Mouse (Mus musculus): ENCODE results near the gene Perm1.

Gene Perm1

DNA sequence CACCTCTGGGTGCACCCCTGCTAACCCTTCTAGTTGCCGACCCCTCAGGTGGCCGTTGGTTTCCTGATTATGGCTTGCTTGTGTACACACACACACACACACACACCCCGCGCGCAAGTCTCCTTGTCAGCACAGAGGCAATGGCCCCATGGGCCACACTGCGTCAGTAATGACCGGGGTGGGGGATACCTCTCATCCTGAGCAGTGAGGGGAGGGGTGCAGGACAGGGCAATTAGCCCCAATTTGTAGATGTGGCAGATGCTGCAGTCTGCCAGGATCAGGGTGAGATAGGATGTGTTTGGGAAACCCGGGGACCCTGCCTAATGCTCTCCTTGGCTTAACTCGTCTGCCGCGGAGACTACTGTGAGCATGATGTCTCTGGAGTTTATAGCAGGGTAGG, 33.9 kb downstream of the Perm1 start:
- no peak for DNase-seq (ENCODE audit: low read depth)

DNA sequence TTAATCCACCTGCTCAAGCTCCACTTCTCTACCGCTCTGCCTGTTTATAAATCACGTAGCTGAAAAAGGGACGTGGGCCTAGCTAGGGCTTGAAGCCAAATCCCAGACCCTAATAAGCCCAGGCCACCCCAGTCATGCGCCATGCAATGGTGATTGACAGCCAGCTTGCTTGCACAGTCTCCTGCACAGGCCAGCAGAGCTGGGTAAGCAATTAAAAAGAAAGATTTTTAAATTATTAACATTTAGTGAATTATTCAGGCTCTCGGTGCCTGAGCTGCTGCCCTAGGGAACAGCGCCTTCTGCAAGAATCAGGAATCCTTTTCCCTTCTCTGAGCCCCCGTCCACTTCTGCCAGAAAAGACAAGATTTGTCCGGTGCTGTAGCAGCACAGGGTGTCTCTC, 35.4 kb downstream of the Perm1 start:
- no peak for DNase-seq (ENCODE audit: low read depth)

DNA sequence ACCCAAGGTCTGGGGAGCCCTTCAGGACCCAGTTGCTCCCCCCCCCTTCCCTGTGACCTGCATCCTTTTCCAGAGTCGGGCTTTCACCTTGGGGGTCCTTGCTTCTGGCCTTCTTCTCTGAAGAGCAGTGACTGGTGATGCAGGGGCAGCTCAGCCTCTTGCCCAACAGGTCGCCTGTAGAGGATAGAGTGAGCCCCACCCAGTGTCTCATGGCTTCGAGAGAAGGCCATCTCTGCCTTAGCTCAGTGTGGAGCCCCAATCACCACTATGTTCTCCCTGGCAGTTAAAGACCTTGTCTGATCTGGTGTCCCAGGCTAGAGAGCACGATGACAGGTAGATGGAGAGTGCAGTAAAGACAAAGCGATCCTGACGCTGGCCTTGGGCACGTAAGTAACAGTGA, 36.5 kb downstream of the Perm1 start:
- no peak for DNase-seq (ENCODE audit: low read depth)

DNA sequence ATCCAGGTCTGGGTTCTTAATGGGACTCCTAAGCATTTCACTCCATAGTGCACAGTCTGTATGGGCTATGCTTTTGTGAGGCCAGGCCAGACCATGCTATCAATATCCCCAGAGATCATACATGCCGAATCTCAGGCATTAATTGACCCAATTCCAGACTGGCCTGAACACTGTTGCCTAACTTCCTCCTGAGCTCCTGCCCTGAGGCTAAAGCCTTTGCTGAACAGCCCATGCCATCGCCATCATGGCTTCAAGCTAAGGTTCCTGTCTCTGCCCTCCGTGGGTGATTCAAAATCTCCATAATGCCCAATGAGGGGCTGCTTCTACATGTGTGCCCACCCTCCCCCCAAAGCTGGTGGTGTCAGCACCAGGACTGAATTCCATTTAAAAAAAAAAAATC, 37.0 kb downstream of the Perm1 start:
- no peak for DNase-seq (ENCODE audit: low read depth)

DNA sequence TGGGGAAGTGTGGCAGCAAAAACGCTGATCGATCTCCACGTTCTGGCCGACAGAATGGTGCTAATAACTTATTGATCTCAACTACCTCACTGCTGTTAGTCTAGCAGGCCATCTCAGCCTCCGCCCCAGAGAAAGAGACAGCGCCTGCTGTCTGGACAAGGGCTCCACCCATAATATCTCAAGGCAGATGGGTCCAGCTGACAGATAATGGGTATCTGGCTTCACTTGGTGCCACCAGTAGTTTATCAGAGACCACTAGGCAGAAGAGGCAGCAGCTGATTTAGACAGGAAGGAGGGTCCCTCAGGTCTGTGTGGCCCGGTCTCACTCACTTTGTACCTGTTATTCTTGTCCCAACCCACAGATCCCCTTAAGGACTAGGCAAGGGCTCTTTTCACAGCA, 37.4 kb downstream of the Perm1 start:
- peak; percentile 24 for DNase-seq (ENCODE audit: low read depth)

DNA sequence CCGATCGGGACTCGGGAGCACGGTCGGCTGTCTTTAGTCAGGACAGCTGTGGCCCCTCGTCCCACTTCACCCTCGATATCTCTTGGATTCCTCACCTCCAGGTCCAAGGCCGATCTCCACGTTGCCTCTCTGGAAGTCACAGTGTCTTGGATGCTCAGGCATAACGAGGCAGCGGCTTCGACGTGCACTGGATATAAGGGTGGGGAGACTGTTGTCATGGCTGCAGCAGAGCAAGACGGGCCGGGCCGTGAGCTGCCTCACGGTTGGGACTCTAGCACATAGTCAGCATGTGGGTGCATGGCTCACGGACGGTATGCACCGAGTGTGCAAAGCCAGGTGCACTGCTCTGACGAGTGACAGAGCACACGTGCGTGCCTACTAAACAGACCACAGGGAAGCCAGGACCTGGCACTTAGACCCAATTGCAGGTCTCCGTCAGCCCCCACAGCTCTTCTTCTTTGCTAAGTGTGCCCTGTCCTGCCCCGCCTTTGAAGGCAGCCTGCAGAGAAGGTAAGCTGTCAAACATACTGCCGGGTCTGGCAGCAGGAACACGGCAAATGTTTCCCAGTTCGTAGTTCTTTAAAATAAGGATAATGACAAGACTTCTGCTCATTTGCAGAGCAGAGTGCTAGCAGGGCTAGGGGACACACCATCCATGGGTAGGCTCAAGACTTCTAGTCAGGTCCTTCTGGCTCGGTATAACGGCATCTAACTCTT, 38.9 kb downstream of the Perm1 start:
- peak; percentile 67 for DNase-seq (ENCODE audit: low read depth)

DNA sequence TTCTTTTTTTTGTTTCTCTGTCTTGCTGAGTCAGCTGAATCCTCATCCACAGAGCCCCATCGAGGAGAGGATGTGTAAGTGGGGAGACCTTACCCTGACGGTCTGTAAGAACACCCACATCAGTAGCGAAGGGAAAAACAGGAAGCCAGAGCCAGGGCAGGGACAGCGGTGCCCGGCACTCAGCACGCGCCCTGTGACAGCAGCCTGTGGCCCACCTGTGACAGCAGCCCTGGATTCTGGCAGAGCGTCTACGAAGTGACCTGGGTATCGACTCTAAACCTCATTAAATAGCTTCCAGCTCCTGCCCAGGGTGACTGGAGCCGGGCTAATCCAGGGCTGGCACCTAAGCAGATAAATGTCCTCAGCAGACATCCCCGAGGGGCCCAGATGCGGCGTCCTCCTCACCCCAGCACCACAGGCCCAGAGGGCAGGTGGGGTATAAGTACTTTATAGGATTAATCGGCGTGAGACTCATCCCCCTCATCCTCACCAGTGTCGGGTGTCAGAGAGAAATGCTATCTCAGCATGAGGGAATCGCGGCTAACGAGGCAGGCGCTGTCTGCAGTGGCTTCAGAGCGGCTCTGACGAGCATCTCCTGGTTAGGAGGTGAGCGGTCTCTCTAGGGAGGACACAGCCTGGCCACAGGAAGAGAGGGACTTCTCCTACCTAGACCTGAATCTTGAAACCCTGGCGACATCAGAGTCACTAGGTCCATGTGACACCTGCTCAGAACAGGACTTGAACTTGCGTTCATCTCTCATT, 39.6 kb downstream of the Perm1 start, which contains the start of gene Samd11:
Gene Samd11 (minus strand): TSS at position 580 of the 762 bp plus-strand sequence.
- peak; percentile 81 for DNase-seq (ENCODE audit: low read depth)
